Mouse (Mus musculus): Measurements from ENCODE around the gene Slc45a2. TPM values are rescaled to one million over a fixed set of nuclear protein-coding genes. Genes with fewer than 3 reads are reported as not detected.

Slc45a2 gene
- polyA plus RNA-seq (2012): not detected in 2 replicates

GRCm38 (mm10) chr15:11000421-11000820 lies at the start of gene Slc45a2:
Gene Slc45a2 (plus strand): TSS chr15:11000721.
- no peak for TF ChIP-seq TAL1 (IDR thresholded peaks at IDR 0.05; ENCODE audit: low read length)
- no peak for TF ChIP-seq GATA1 (IDR thresholded peaks at IDR 0.05; ENCODE audit: low read length)
- no peak within 1 kb of the TSS for H3K4me3 ChIP-seq (replicated peaks)
- no peaks in the 10 kb centered on the region for H3K4me1 ChIP-seq (ENCODE audit: control insufficient read depth)

DNA sequence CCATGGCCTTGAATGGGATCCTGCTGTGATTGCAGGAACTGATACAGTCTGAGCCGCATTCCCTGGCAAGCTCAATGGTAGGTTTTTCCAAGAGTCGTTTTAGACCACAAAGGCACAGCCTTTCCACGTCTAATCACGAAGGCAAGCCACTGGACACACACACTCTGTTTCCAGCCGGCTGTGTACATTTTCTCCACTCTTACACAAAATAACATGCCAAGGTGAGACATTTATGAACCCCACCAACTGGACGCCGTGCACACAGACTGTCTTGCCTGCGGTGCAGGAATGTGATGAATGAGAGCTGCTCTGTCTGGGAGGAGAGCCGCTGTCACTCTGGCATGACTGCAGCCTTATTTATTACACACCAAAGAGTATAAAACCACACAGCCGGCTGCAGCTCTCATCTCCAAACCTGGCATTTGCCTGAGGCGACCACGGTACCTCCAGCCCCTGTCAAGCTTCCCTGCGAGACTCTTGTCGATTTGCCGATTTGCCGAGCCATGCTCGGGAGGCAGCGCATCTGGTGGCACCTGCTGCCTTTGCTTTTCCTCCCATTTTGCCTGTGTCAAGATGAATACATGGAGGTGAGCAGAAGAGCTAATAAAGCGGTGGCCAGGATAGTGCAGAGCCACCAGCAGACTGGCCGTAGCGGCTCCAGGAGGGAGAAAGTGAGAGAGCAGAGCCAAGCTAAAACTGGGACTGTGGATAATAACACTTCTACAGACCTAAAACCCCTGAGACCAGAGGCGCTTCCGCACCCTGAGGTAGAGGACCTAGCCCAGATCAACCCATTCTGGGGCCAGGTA lies 48.4 kb upstream of the Slc45a2 start, which contains the start of gene C1qtnf3:
Gene C1qtnf3 (plus strand): TSS at position 382 of the 809 bp plus-strand sequence.
- no peaks in the 10 kb centered on the region for H3K36me3 ChIP-seq (ENCODE audit: control insufficient read depth)
- no peaks in the 10 kb centered on the region for H3K27me3 ChIP-seq (ENCODE audit: control insufficient read depth)
- H3K4me1 ChIP-seq (ENCODE audit: control insufficient read depth): no peaks in the 10 kb centered on the region
- TF ChIP-seq TAL1 (IDR thresholded peaks at IDR 0.05; ENCODE audit: low read length) (no peak), GATA1 (IDR thresholded peaks at IDR 0.05; ENCODE audit: low read length) (no peak)
- H3K9me3 ChIP-seq (ENCODE audit: control insufficient read depth, low read length): no peaks in the 10 kb centered on the region
- H3K4me3 ChIP-seq (replicated peaks): no peak within 1 kb of the TSS

More at GRCm38 (mm10) chr15:11000421-11000820, at the start of gene Slc45a2:
- peaks cover 3% of the 10 kb centered on the region; the same call in 1 of the 2 replicates for H3K36me3 ChIP-seq (ENCODE audit: control insufficient read depth)
- H3K27me3 ChIP-seq (ENCODE audit: control insufficient read depth): no peaks in the 10 kb centered on the region
- H3K9me3 ChIP-seq (ENCODE audit: control insufficient read depth, low read length): no peaks in the 10 kb centered on the region

- no peak for TF ChIP-seq GATA1 (IDR thresholded peaks at IDR 0.05; ENCODE audit: low read length)
- no peak for TF ChIP-seq TAL1 (IDR thresholded peaks at IDR 0.05; ENCODE audit: low read length)
- H3K4me3 ChIP-seq (replicated peaks): no peak overlapping the region
- H3K36me3 ChIP-seq (ENCODE audit: control insufficient read depth): no peaks in the 10 kb centered on the region
- H3K4me1 ChIP-seq (ENCODE audit: control insufficient read depth): no peaks in the 10 kb centered on the region
- H3K9me3 ChIP-seq (ENCODE audit: control insufficient read depth, low read length): no peaks in the 10 kb centered on the region
- no peaks in the 10 kb centered on the region for H3K27me3 ChIP-seq (ENCODE audit: control insufficient read depth)
Observed at GRCm38 (mm10) chr15:10952760-10953305, 47.7 kb upstream of the Slc45a2 start.

DNA sequence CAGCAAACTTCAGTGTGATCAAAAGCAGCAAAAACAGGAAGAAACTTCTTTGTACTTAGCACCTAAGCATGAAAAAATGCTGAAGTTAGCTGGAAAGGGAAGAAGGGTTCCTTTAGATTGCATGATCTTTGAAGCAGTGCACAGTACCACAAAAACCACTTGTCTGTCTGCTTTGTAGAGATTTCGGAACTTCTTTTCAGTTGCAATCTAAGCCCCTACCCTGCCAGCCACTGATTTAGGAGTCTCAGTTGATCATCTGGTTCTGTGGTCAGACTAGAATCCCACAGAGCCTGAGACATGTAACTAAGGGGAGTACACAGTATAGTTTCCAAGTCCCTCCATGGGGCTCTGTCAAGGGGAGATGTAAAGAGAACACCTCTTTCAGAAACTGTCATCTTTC lies 47.1 kb upstream of the Slc45a2 start:
- TF ChIP-seq TAL1 (IDR thresholded peaks at IDR 0.05; ENCODE audit: low read length) (no peak), GATA1 (IDR thresholded peaks at IDR 0.05; ENCODE audit: low read length) (no peak)
- H3K27me3 ChIP-seq (ENCODE audit: control insufficient read depth): no peaks in the 10 kb centered on the region
- H3K4me1 ChIP-seq (ENCODE audit: control insufficient read depth): no peaks in the 10 kb centered on the region
- no peak overlapping the region for H3K4me3 ChIP-seq (replicated peaks)
- H3K36me3 ChIP-seq (ENCODE audit: control insufficient read depth): no peaks in the 10 kb centered on the region
- no peaks in the 10 kb centered on the region for H3K9me3 ChIP-seq (ENCODE audit: control insufficient read depth, low read length)

DNA sequence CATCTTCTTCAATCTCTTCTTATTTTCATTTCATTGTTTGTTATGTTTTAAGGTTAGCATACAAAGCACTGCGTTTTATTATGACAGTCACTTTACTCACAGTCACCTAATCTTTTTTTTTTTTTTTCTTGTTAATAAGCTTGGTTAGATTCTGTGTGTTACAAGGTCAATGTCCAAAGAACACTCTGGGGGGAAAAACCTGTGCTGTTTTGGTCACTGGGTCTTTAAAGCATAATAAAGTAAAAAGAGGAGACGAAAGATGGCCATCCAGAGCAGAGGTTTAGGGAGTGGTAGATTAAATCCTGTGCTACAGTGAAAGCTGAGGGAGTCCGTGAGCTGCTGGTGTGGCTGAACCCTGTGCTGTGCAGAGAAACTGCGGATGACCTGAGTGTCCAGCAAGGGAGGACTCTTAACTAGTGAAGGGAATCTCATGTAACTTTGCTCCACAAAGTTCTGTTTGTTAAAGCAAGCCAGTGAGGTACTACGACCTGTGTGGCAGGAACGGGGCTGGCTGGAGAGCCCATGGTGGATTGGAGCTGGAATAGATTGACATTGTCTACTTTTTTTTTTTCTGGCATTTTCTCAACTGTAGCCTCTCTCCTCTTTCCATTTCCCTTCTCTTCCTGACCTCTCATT lies 46.0 kb upstream of the Slc45a2 start:
- TF ChIP-seq GATA1 (IDR thresholded peaks at IDR 0.05; ENCODE audit: low read length): no peak
- TF ChIP-seq TAL1 (IDR thresholded peaks at IDR 0.05; ENCODE audit: low read length): no peak
- Histone ChIP-seq H3K4me3 (replicated peaks) (no peak overlapping the region), H3K27me3 (ENCODE audit: control insufficient read depth) (no peaks in the 10 kb centered on the region), H3K36me3 (ENCODE audit: control insufficient read depth) (no peaks in the 10 kb centered on the region), H3K4me1 (ENCODE audit: control insufficient read depth) (no peaks in the 10 kb centered on the region), H3K9me3 (ENCODE audit: control insufficient read depth, low read length) (no peaks in the 10 kb centered on the region)

DNA sequence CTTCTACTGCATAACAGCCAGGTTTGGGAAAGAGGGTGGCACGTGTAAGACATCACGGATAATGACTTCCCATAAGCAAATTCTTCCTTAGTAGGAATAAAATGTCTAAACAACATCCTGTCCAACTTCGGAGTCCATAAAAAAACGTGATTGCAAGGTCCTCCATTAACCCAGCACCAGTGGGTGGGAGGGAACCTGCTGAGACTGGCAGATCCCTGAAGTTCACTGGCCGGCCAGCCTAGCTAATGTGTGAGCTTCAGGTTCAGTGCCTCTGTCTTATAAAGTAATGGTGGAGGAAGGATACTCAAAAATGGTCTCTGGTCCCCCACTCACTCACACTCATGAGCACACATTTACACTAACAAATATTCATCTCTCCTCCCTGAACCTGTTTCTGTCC lies 45.4 kb upstream of the Slc45a2 start:
- Histone ChIP-seq H3K4me3 (replicated peaks) (no peak overlapping the region), H3K27me3 (ENCODE audit: control insufficient read depth) (no peaks in the 10 kb centered on the region), H3K36me3 (ENCODE audit: control insufficient read depth) (no peaks in the 10 kb centered on the region), H3K4me1 (ENCODE audit: control insufficient read depth) (no peaks in the 10 kb centered on the region), H3K9me3 (ENCODE audit: control insufficient read depth, low read length) (no peaks in the 10 kb centered on the region)
- TF ChIP-seq GATA1 (IDR thresholded peaks at IDR 0.05; ENCODE audit: low read length) (no peak), TAL1 (IDR thresholded peaks at IDR 0.05; ENCODE audit: low read length) (no peak)

DNA sequence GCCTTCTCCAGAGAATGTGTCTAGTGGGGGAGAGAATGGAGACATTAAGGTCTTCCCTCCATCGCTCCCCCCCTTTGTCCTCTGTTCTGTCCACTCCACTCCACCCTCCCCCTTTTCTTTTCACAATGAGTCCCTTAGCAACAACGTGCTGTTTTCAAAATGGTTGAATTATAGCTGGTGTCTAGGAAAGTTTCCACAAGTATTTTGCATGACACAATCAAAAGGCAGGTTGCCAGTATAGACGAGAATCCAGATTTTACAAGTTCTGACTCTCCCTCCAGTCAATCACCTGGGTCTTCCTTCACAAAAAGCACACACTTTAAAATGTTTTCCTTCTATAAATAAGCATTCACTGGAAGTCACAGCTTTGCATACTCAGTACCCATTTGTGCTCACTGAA lies 43.8 kb upstream of the Slc45a2 start:
- Histone ChIP-seq H3K4me1 (ENCODE audit: control insufficient read depth) (no peaks in the 10 kb centered on the region), H3K36me3 (ENCODE audit: control insufficient read depth) (no peaks in the 10 kb centered on the region), H3K27me3 (ENCODE audit: control insufficient read depth) (no peaks in the 10 kb centered on the region), H3K4me3 (replicated peaks) (no peak overlapping the region), H3K9me3 (ENCODE audit: control insufficient read depth, low read length) (no peaks in the 10 kb centered on the region)
- TF ChIP-seq TAL1 (IDR thresholded peaks at IDR 0.05; ENCODE audit: low read length): no peak
- no peak for TF ChIP-seq GATA1 (IDR thresholded peaks at IDR 0.05; ENCODE audit: low read length)

- Histone ChIP-seq H3K27me3 (ENCODE audit: control insufficient read depth) (no peaks in the 10 kb centered on the region), H3K4me1 (ENCODE audit: control insufficient read depth) (no peaks in the 10 kb centered on the region), H3K9me3 (ENCODE audit: control insufficient read depth, low read length) (no peaks in the 10 kb centered on the region), H3K4me3 (replicated peaks) (no peak overlapping the region), H3K36me3 (ENCODE audit: control insufficient read depth) (no peaks in the 10 kb centered on the region)
- TF ChIP-seq TAL1 (IDR thresholded peaks at IDR 0.05; ENCODE audit: low read length) (no peak), GATA1 (IDR thresholded peaks at IDR 0.05; ENCODE audit: low read length) (no peak)
Observed at GRCm38 (mm10) chr15:10959277-10960026, 41.1 kb upstream of the Slc45a2 start.

Data from erythroblast, embryonic 14.5 days (primary cell).